Mouse (Mus musculus): ENCODE measurements around the gene Ggn. TPM values are rescaled to one million over a fixed set of nuclear protein-coding genes. Genes with fewer than 3 reads are reported as not detected.
"Not testable (repeated sequence)": the region's sequence is repeated elsewhere in the genome, so short reads cannot be mapped to it uniquely, and the experiment has no call there.

The Ggn gene
- total RNA-seq, 2 experiments from 2014 or later: 1.0 to 1.1 TPM

DNA sequence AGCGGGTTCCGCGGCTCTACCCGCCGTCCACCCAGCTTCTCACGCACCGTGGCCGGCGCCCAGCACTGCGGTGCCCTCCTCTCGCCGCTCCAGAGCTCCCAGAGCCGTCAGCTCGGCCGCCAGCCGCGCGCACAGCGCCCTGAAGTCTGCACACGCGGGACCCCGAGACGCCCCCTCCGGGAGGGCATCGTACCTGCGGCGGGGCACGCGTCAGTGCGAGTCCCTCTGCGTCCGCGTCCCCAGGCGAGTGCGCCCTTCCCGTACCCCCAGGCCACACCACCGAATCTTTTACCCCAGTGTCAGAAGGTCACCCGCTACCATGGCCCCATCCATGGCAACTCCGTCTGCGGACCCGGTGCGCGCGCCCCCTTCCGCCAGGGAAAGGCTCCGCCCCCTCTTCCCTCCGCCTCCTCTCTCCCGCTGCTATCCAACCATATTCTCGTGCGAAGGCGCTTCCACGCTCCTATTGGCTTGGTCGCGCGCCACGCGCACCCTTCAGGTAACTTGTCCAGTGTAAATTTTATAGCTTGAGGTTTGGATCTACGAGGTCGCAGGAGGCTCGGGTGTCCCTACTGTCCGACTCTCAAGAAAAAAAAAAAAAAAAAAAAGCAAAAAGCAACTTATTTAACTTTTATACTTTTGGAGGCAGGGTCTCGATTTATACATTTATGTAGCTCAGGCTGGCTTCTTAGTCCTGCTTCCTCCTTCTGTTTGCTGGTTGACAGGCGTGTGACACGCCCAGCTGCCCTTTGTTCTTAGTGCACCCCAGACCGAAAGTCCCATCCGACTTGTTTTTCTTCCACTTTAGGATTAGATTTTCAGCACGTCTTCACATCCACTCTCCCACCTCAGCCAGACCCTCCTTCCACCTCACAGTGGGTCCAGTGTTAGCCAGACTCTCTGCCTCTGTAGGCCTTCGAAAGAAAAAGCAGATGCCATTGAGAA, 13.9 kb upstream of the Ggn start, which contains the start of gene Fam98c:
Gene Fam98c, minus strand, starts transcription at position 397 of the 945 bp plus-strand sequence.
- peak; percentile 85 to 92 for DNase-seq (ENCODE audit: low spot score in 2 of 2)
- intact Hi-C loops (cut with DNase I): loop anchor here (5.0 kb wide), 1 partner anchor 104 kb away; no protein-coding TSS in a partner anchor

GRCm38 (mm10) chr7:29158264-29158663, 11.7 kb upstream of the Ggn start:
- intact Hi-C loops (cut with DNase I): loop anchor here (5.0 kb wide), 1 partner anchor 106 kb away; no protein-coding TSS in a partner anchor
- no peak for DNase-seq (ENCODE audit: low spot score in 2 of 2)

GRCm38 (mm10) chr7:29162294-29162693, 7.7 kb upstream of the Ggn start:
- no peak for DNase-seq (ENCODE audit: low spot score in 2 of 2)
- intact Hi-C loops (cut with DNase I): no loop called here

DNA sequence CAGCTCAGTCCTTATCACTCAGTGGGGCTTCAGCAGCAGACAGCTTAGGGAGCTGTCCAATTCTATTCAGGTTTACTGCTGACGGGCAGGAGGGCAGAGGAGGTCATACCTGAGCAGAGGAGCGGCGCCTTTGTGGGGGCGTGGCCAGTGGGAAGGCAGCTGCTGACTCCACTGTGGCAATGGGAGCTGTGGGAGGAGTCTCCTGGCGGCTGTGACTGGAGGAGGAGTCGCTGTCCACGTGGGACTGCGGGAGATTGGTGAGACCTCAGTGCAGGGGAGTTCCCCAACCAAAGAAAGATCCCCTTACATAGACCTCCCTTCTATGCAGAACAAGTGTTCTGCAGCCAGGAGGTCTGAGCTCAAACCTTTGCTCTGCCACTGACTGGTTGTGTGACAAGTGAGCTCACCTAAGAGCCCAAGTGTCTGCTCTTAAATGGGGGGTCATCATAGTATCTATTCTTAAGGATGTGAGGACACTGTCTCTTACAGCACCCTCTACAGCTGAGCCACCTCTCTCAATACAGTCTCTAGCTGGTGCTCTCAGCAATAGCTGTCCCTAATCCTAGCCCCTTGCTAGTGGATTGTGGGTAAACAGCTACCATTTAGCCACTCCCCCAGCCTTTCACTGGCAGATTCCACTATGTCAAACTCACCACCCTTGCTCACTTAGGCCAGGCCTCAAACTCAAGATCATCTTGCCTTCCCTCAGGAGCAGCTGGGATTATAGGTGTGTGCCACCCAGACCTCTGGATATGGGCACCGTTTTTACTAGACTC, 7.1 kb upstream of the Ggn start:
- DNase-seq (ENCODE audit: low spot score in 2 of 2): no peak
- intact Hi-C loops (cut with DNase I): no loop called here

DNA sequence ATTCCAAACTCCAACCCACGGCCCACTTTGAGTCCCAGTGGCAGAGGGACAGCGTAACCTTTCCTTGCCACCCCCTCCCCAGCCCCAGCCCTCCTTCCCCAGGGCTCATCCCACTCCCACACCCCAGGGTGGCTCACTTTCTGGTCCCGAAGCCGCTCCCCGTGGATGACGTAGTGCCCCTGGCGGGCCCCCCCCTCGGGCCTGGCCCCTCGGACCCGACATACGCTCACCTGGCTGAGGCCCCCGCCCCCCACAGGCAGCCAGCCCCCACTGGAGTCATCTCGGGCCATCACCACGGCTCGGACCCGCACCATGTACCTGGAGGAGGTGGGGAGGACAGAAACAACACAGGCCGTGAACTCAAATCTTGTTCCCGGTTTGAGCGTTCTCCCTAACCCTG, 2.4 kb upstream of the Ggn start:
- intact Hi-C loops (cut with DNase I): no loop called here
- DNase-seq (ENCODE audit: low spot score in 2 of 2): no peak

DNA sequence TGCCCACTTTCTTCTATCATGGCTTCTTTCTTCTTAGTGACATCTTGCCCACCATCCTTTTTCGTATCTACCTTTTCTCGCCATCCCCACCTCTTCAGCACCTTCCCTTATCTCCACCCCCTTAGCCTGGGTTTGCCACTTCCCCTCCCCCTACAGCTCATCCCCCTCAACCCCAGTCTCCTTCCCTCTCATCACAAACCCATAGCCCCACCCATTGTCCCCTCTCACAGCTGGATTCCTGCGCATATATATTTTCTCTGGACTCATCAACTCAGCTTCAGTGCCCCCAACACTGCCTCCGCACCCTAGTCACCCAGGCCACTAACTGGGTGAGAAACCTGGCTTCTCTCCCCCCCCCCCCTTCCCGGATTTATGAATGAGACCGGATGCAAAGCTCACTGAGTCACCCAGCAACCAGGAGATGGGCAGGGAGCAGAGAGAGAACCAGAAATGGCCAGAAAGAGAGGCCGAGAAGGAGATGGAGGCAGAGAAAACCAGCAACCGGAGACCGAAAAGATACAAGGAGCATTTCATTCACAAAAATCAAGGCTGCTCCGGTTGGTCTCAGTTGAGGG, 1.8 kb upstream of the Ggn start:
- DNase-seq (ENCODE audit: low spot score in 2 of 2): no peak
- intact Hi-C loops (cut with DNase I): no loop called here

DNA sequence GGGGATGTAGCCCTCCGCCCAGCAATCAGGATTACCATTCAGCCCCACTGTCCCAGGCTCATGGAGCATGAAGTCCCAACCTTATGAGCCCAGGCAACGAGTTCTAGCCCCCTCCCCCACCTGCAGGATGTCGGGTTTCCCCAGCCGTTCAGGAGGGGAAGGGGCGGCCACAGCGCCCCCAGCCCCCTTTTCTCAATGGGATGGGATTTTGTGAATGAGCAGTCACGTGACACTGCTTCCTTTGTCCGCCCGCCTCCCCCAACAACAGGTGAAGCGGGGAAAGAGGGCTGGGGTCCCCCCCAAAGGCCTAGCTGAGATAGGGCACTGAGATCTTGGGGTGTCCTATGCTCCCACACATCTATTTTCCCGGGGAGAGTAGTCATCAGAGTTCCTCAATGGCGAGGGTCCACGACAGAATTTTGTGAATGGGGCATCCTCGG, 1.2 kb upstream of the Ggn start:
- peak in 1 of 2 experiments; percentile 37 for DNase-seq (ENCODE audit: low spot score in 2 of 2)
- intact Hi-C loops (cut with DNase I): no loop called here

DNA sequence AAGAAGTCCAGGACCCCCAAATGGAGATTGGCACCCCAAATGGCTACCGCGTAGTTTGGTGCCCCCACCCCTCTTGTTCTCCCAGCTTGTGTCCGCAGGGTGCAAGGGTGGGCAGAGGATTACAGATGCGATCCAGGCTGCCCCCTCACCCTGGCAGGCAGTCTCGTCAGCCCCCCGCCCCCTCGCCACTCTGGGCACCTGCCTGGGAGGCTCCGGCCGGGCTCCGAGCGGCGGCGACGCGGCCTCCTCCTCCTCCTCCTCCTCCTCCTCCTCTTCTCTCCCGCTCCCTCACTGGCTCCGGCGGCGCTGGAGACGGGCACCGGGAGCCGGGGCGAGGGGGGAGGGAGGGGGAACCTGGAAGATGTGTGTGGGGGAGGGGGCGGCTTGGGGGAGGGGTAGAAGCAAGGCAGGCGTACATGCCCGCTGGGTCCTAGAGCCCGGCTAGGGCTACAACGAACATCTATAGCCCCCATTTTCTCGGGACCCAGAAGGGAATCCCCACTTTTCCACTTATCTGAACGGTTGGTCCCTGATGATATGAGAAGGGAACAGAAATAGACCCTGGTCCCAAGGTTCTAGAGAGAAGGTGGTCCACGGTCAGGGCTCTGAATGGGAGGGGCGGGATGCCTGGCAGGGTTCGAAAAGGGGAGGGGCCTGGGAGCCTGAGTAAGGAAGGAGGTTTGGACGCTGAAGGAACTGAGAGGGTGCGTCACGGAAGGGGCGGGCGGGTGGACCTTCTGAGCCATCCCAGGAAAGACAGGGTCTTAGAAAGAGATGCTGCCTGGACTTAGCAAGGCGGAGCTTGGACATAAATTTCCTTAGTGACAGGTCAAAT, 562 bp upstream of the Ggn start:
- DNase-seq (ENCODE audit: low spot score in 2 of 2): peak; percentile 80 to 94
- intact Hi-C loops (cut with DNase I): loop anchor here (10.0 kb wide), 1 partner anchor 125 kb away; no protein-coding TSS in a partner anchor

GRCm38 (mm10) chr7:29170755-29171561, 948 bp downstream of the Ggn start:
- DNase-seq (ENCODE audit: low spot score in 2 of 2): no peak
- intact Hi-C loops (cut with DNase I): loop anchor here (10.0 kb wide), 1 partner anchor 124 kb away; no protein-coding TSS in a partner anchor

GRCm38 (mm10) chr7:29171562-29172097, 1.6 kb downstream of the Ggn start:
- intact Hi-C loops (cut with DNase I): loop anchor here (10.0 kb wide), 1 partner anchor 123 kb away; no protein-coding TSS in a partner anchor
- DNase-seq (ENCODE audit: low spot score in 2 of 2): no peak

DNA sequence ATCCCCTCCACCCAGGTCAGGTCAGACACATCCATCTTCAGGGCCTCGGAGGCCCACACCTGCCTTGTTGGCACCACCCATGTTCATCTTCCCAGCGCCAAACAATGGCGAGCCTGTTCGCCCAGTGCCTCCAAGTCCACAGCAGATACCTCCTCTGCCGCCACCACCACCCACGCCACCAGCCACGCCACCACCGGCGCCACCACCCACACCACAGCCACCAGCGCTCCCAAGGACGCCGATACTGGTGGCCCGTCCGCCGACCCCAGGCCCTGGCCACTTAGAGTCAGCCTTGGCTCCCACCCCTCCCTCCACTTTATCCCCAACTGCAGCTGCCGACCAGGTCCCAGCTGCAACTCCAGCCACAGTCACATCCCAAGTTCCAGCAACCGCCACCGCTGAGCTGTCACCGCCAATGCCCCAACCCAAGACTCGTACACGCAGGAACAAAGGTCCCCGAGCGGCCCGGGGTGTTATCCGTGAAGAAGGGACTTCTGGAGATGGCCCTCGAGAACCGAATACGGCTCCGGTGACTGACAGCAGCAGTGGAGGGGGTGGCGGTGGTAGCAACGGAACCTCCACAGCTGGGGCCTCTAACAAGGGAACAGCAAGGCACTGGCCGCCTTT, 2.5 kb downstream of the Ggn start:
- DNase-seq (ENCODE audit: low spot score in 2 of 2): no peak
- intact Hi-C loops (cut with DNase I): loop anchor here (10.0 kb wide), 1 partner anchor 122 kb away; no protein-coding TSS in a partner anchor

- intact Hi-C loops (cut with DNase I): loop anchor here (10.0 kb wide), 1 partner anchor 117 kb away; no protein-coding TSS in a partner anchor
- no peak for DNase-seq (ENCODE audit: low spot score in 2 of 2)
Observed at GRCm38 (mm10) chr7:29178106-29178505, 8.1 kb downstream of the Ggn start.

DNA sequence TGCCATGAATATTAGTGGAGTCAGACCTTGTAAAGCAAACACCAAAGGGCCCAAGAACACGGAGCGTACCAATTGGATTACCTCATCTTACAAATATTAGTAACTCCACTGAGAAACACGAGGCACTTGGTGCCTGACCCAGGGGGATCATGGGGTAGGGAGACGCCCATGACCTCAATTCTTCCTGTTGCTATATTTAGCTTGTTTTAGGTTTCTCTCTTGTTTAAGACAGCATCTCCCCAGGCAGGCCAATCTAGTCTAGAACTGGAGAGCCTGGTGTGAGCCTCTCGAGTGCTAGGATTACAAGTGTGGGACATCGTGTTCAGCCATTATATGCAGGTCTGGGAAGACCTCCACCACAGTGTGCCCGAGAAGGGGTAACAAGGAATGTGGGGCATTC, 9.3 kb downstream of the Ggn start:
- intact Hi-C loops (cut with DNase I): loop anchor here (10.0 kb wide), 1 partner anchor 115 kb away; no protein-coding TSS in a partner anchor
- DNase-seq (ENCODE audit: low spot score in 2 of 2): no peak

DNA sequence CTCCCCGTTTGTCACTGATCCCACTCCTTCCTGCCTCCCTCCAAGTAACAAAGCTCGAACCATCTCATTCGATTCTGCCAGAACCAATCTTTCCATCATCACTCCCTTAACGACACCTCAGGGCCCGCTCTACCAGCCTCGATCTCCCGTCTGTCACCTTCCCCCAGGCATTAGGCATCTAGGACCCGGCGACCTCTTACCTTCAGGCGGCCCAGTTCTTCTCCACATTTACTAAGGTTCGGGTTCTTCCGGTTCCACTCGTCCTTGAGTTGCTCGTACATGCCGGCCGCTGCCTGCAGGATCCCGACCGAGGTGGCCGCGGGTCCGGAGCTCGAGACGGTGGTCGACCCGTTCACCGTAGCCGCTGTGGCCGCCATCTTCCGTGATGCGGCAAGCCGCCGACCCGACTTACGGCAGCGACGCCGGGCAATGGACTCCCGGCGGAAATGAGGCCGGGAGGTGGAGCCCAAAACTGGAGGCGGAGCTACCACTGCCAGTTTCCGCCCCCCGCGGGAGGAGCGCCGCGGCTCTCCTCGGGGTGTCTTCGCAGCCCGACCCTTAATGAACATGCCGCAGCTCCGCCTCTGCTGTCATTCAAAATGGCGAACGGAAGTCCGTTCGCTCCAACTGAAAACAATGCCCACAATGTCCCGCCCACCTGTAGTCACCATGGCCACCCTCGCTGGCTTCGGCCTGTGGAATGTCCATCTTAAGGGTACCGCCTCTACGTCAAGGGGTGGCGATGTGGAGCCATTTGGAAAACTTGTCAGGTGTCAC, 10.3 kb downstream of the Ggn start, which contains the start of gene Psmd8:
Gene Psmd8, minus strand, starts transcription at position 625 of the 777 bp plus-strand sequence.
- intact Hi-C loops (cut with DNase I): loop anchor here (1.0 to 5.0 kb wide), 2 partner anchors 58 to 182 kb away; partner anchors contain the start of gene Yif1b
- peak; percentile 96 to 98 for DNase-seq (ENCODE audit: low spot score in 2 of 2)

DNA sequence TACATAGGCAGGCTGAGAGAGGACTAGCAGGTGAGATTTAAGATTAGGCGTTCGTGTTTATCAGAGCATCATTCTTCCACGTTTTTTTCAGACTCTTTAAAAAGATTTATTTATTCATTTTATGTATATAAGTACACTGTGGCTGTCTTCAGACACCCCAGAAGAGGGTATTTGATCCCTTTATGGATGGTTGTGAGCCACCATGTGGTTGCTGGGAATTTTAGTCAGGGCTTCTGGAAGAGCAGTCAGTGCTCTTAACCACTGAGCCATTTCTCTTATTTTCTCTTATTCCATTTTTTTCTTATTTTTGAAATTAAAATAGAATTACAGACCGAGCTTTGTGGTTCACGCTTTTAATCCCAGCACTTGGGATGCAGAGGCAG, 10.8 kb downstream of the Ggn start:
- DNase-seq (ENCODE audit: low spot score in 2 of 2): no peak
- intact Hi-C loops (cut with DNase I): loop anchor here (1.0 to 5.0 kb wide), 2 partner anchors 57 to 181 kb away; partner anchors contain the start of gene Yif1b

- intact Hi-C loops (cut with DNase I): loop anchor here (5.0 kb wide), 1 partner anchor 181 kb away; no protein-coding TSS in a partner anchor
- DNase-seq (ENCODE audit: low spot score in 2 of 2): not testable (repeated sequence)
Observed at GRCm38 (mm10) chr7:29181323-29181722, 11.3 kb downstream of the Ggn start.

Measured in left cerebral cortex, postnatal 25 days (tissue).